Mouse (Mus musculus): ENCODE data around the gene Gm11042.

Gene Gm11042

GRCm38 (mm10) chr12:74284020-74284684 is 32.0 kb downstream of the Gm11042 start:
- DNase-seq (ENCODE audit: low spot score) = no peak

DNA sequence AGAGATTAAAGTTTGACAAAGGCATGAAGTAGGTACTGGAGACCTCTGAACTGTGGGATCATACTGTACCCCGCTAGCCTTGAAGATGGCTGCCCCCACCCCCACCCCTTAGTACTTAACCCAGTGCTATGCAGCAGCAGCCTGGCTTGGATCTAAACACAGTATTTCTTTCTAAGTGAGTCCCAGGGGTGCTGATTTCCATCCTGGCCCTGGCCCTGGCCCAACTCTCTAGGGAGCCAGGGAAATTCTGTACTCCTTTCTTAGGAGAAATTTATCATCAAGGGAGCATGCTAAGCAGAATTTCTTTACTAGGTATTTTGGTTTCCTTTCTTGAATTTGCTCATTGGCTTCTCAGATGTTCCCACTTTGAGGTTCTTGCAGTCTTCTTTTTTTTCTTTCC is 33.3 kb downstream of the Gm11042 start:
- DNase-seq (ENCODE audit: low spot score) = no peak

DNA sequence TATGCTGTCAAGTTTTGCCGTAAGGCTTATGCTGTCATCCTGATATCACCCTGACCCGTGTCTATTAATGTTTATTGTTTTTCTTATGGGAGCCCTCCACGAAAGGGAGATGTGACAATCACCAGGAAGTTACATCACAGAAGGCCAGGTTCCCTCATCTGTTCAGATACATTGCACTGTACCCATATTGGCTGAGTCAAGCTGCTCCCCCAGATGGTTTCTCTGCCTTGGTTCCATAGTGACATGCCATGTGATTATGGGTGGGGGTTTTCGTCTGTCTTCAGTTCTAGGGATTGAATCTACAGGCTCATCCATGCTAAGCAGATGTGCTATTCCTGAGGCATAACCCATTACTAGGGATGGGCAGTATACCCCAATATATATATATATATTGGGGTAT is 34.8 kb downstream of the Gm11042 start:
- no peak for DNase-seq (ENCODE audit: low spot score)

DNA sequence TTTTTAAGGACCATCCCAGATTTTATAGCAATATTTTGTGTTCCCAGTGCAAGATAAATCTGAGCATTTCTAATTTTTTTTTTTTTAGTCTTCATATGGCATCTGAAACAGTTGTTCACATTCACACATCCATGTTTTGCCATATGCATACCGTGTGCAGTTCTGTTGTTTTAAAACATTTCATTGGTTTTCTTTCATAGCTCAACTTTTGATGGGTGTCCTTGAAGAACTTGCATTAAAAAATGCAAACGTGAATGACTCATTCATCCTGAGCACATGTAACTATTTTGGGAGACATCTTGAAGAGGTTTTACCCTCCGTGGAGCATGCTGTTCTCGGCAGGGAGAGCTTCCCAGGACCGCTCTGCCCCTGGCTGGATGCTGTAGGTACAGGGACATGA is 38.9 kb downstream of the Gm11042 start:
- no peak for DNase-seq (ENCODE audit: low spot score)

DNA sequence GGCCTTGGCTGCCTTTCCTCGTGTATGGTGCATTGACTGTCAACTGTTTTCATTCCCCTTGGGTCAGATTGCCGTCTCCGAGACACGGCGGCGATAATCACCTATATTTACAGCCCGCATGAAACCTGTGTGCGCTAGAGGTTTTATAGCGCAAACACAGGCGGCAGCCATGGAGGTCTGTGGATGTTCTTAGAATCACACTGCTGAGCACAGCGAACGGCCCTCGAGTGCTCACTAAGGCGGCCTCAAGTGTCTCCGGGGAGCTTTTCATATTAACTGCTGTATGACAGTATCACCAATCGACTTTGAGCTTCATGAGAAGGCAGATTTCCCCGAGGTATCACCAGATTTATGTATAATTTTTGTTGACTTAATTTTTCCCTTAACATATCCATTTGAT is 43.6 kb downstream of the Gm11042 start:
- DNase-seq (ENCODE audit: low spot score) = no peak

DNA sequence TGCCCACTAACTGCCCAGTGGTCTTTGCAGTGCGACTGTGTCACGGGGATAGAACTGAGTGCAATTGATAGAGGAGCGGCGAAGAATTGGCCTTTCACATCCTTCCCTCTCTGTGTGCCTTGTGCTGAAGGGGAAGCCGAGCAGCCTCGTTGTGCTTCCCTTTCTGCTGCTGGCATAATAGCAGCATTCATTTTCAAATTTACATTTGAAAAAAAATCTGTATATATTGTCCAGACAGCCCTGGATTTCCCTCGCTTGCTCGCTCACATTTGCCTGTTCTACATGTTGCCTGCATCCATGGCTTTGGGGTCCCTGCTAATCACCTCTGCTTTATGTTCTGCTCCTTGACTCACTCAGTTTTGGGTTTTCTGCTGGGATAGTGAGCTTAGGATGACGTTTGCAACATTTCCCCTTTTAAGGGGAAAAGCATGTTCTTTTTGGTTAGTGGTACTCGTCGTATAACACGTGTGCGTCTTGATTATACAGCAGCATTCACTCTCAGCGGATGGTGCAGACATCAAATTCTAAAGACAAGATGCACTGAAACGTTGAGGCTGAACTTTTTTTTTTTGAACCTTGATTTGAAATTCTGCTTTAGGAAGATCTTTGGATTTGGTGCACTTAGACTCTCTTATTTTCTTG is 47.4 kb downstream of the Gm11042 start:
- DNase-seq (ENCODE audit: low spot score) = no peak

DNA sequence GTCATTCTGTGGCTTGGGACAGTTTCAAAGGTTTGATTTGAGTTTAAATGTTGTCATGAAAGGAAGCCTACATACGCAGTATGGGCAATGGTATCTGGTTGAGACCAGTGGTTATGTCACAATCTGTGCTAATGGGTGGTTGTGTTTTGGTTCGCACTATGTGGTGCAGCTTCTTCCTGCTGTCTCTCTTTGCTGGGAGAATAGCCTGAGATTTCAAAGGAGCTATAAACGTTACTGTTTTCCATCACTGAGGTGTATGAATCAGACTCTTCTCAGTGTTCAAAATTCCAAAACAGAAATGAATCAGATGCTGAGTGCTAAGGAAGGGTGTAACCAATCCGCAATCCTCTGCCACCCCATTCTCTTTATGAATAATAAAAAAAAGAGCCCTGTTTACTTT is 49.1 kb downstream of the Gm11042 start:
- no peak for DNase-seq (ENCODE audit: low spot score)
